Mouse (Mus musculus): ENCODE results near the gene Rpusd1. TPM values are rescaled to one million over a fixed set of nuclear protein-coding genes. Genes with fewer than 3 reads are reported as not detected.

Gene Rpusd1
- polyA plus RNA-seq (2015; fragmentation: Nextera tagmentation; extraction: Ambion mirVana), result 23.2 and 24.1 TPM in 2 replicates

DNA sequence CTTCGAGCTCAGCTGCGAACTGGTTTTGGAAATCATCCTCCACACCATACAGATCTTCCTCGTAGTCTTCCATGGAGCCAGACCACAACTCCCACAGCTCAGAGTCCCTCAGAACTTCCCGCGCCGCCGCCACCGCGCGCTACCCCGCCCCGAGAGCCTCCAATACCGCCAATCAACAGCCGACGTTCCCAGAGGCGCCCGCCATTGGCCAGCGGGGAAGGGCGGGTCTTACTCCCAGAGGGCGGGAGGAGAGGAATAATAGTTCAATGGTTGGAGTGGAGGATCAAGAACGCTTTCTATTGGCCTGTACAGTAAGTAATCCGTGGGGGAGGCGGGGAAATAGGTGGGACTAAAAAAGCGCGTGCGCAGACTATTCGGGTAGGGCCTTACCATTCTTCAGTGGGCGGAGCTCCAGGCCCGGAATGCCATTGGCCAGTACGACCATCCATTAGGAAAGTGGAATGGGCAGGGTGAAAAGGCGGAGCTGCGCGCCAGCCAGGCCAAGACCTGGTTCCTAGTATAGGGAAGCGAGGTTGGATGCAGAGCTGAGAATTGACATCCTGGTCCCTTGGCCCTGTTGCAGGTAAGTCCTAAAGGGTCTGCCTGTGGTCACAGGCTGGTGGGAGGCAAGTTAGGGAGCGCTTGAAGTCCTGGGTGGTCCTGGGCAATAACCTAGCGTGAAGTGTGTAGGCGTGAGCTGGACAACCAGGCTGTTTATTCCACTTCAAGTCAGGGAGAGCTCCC is at the start of gene Rpusd1, which contains the start of gene Chtf18:
Gene Rpusd1, plus strand, starts transcription at position 406 of the 744 bp plus-strand sequence.
Gene Chtf18, minus strand, starts transcription at position 155 of the 744 bp plus-strand sequence.
- H3K4me2 ChIP-seq (replicated peaks), result peak within 1 kb of the TSS; percentile 91
- H3K4me3 ChIP-seq (replicated peaks), result peak within 1 kb of the TSS; percentile 58
- H3K9ac ChIP-seq (replicated peaks), result peak within 1 kb of the TSS; percentile 76
- no peaks in the 10 kb centered on the region for H3K27me3 ChIP-seq
- under 1% methylated on average over 37 of the region's 37 CpGs for WGBS
- peaks cover 29% of the 10 kb centered on the region for H3K4me1 ChIP-seq (replicated peaks)
- peak; percentile 99 for ATAC-seq
- H3K27ac ChIP-seq, result 0 out of 2 replicates have a peak within 1 kb of the TSS, but pooled peaks have one; percentile 6
- H3K9me3 ChIP-seq, result no peaks in the 10 kb centered on the region
- peaks cover 27% of the 10 kb centered on the region for H3K36me3 ChIP-seq

DNA sequence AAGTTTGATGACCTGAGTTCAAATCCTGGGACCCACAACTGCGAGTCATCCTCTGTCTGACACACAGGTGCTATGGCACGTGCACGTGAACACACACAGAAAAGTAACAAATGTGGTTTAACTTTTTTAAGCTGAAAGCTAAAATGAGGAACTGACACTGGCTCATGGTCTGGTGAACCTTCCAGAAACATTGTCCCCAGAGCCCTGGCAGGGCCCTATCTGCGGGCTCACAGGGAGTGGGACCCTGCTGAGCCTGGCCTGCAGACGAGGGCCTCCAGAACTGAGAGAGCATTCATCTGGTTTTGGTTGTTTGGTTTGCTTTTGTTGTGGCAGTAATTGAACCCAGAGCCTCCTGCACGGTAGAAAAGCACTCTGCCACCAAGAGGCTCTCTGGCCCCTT is 49.5 kb upstream of the Rpusd1 start:
- 52% methylated on average over 6 of the region's 6 CpGs for WGBS
- no peak for ATAC-seq
- Histone ChIP-seq H3K9ac (replicated peaks) (no peak overlapping the region), H3K4me3 (replicated peaks) (no peak overlapping the region), H3K4me2 (replicated peaks) (no peak overlapping the region), H3K27ac (no peak overlapping the region), H3K27me3 (no peaks in the 10 kb centered on the region), H3K4me1 (replicated peaks) (peaks cover 20% of the 10 kb centered on the region), H3K9me3 (no peaks in the 10 kb centered on the region), H3K36me3 (no peaks in the 10 kb centered on the region)

GRCm38 (mm10) chr17:25679818-25680217 is 47.7 kb upstream of the Rpusd1 start:
- no peaks in the 10 kb centered on the region for H3K9me3 ChIP-seq
- no peak for ATAC-seq
- H3K4me1 ChIP-seq (replicated peaks), result peaks cover 20% of the 10 kb centered on the region
- H3K4me3 ChIP-seq (replicated peaks), result no peak overlapping the region
- 2% methylated on average over 5 of the region's 5 CpGs for WGBS
- H3K36me3 ChIP-seq, result no peaks in the 10 kb centered on the region
- peak overlapping the region; percentile 27; the same call in 1 of the 2 replicates for H3K4me2 ChIP-seq (replicated peaks)
- no peak overlapping the region for H3K9ac ChIP-seq (replicated peaks)
- H3K27me3 ChIP-seq, result no peaks in the 10 kb centered on the region
- peak overlapping the region; percentile 35; the same call in 1 of the 2 replicates for H3K27ac ChIP-seq

DNA sequence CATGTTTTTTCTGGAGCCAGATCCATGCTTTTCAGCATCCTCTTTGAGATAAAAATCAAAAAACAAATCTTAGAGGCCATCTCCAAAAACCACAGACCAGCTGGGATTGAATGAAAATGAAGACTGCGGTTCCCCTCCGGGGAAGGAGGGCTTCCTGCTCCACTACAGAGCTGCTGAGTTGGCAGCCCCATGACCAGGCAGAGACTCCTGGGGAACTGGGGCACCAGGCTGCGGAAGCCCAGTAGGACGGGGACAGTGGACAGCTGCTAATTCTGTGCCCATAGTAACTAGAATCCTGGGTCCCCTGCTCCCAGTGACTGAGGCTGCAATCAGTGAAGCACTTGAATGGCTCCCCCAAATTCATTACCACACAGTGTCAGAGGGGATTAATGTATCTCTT is 45.8 kb upstream of the Rpusd1 start:
- Histone ChIP-seq H3K9me3 (no peaks in the 10 kb centered on the region), H3K27ac (no peak overlapping the region), H3K9ac (replicated peaks) (no peak overlapping the region), H3K36me3 (no peaks in the 10 kb centered on the region), H3K27me3 (0 out of 2 replicates have a peak, but pooled peaks cover 4% of the 10 kb centered on the region), H3K4me1 (replicated peaks) (peaks cover 20% of the 10 kb centered on the region), H3K4me2 (replicated peaks) (no peak overlapping the region), H3K4me3 (replicated peaks) (no peak overlapping the region)
- no peak for ATAC-seq
- 84% methylated on average over 4 of the region's 4 CpGs for WGBS

DNA sequence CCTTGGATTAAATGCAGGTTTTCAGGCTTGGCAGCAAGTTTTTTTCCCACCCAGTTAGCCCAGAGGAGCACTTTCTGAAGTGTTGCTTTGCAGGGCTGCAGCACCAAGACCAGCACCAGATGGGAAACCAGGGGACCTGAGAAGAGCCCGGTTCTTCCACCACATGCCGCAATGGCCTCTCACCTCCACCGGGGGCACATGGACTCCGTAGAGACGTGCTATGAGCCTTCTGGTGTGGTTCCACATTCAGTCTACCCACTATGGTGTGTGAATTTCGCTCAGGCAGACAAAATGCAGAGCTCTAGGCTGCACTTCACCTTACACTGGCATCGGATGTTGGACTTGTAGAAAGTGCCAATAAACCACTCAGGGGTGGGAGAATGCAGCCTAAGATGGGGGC is 41.1 kb upstream of the Rpusd1 start:
- Histone ChIP-seq H3K4me1 (replicated peaks) (peaks cover 7% of the 10 kb centered on the region), H3K36me3 (no peaks in the 10 kb centered on the region), H3K27ac (no peak overlapping the region), H3K9me3 (no peaks in the 10 kb centered on the region), H3K9ac (replicated peaks) (no peak overlapping the region), H3K4me2 (replicated peaks) (no peak overlapping the region), H3K4me3 (replicated peaks) (no peak overlapping the region), H3K27me3 (0 out of 2 replicates have a peak, but pooled peaks cover 4% of the 10 kb centered on the region)
- no peak for ATAC-seq
- WGBS, result 49% methylated on average over 7 of the region's 7 CpGs

GRCm38 (mm10) chr17:25688922-25689321 is 38.5 kb upstream of the Rpusd1 start:
- 79% methylated on average over 4 of the region's 4 CpGs for WGBS
- H3K9me3 ChIP-seq, result no peaks in the 10 kb centered on the region
- H3K36me3 ChIP-seq, result no peaks in the 10 kb centered on the region
- no peak overlapping the region for H3K4me3 ChIP-seq (replicated peaks)
- H3K4me2 ChIP-seq (replicated peaks), result no peak overlapping the region
- no peak overlapping the region for H3K9ac ChIP-seq (replicated peaks)
- peaks cover 7% of the 10 kb centered on the region for H3K4me1 ChIP-seq (replicated peaks)
- no peak overlapping the region for H3K27ac ChIP-seq
- ATAC-seq, result no peak
- 0 out of 2 replicates have a peak, but pooled peaks cover 4% of the 10 kb centered on the region for H3K27me3 ChIP-seq

DNA sequence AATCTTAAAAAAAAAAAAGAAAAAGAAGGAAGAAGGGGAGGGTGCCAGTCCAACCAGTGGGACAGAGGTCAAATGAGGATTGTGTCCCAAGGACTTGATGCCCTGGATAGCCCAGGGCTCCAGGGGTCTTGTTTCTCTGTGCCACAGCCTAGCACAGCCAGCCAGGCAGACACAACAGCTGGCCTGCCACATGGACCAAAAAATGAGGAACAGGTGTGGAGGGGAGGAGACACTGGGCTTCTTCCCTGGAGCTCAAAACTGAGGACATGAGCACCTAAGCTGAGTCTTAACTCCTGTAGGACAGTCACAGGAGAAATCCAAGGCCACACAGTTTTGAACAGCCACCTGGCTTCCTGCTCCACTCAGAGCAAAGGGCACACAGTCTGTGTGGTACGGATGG is 31.2 kb upstream of the Rpusd1 start:
- H3K9ac ChIP-seq (replicated peaks), result no peak overlapping the region
- ATAC-seq, result no peak
- no peak overlapping the region for H3K27ac ChIP-seq
- 36% methylated on average over 1 of the region's 1 CpGs for WGBS
- no peaks in the 10 kb centered on the region for H3K36me3 ChIP-seq
- H3K27me3 ChIP-seq, result peaks cover 4% of the 10 kb centered on the region; the same call in 1 of the 2 replicates
- H3K9me3 ChIP-seq, result no peaks in the 10 kb centered on the region
- no peak overlapping the region for H3K4me2 ChIP-seq (replicated peaks)
- no peak overlapping the region for H3K4me3 ChIP-seq (replicated peaks)
- no peaks in the 10 kb centered on the region for H3K4me1 ChIP-seq (replicated peaks)

- Histone ChIP-seq H3K9ac (replicated peaks) (no peak overlapping the region), H3K27ac (no peak overlapping the region), H3K4me3 (replicated peaks) (no peak overlapping the region), H3K9me3 (no peaks in the 10 kb centered on the region), H3K4me1 (replicated peaks) (no peaks in the 10 kb centered on the region), H3K4me2 (replicated peaks) (no peak overlapping the region), H3K36me3 (no peaks in the 10 kb centered on the region), H3K27me3 (peaks cover 4% of the 10 kb centered on the region; the same call in 1 of the 2 replicates)
- WGBS, result 9% methylated on average over 7 of the region's 7 CpGs
- ATAC-seq, result peak; percentile 55; the same call in 1 of the 2 replicates
Measured at GRCm38 (mm10) chr17:25698446-25698845, 29.0 kb upstream of the Rpusd1 start.

- Histone ChIP-seq H3K4me1 (replicated peaks) (no peaks in the 10 kb centered on the region), H3K9ac (replicated peaks) (no peak overlapping the region), H3K4me3 (replicated peaks) (no peak overlapping the region), H3K36me3 (no peaks in the 10 kb centered on the region), H3K27ac (no peak overlapping the region), H3K9me3 (no peaks in the 10 kb centered on the region), H3K4me2 (replicated peaks) (no peak overlapping the region), H3K27me3 (peaks cover 4% of the 10 kb centered on the region; the same call in 1 of the 2 replicates)
- 58% methylated on average over 9 of the region's 9 CpGs for WGBS
- ATAC-seq, result no peak
Measured at GRCm38 (mm10) chr17:25700863-25701496, 26.5 kb upstream of the Rpusd1 start.

DNA sequence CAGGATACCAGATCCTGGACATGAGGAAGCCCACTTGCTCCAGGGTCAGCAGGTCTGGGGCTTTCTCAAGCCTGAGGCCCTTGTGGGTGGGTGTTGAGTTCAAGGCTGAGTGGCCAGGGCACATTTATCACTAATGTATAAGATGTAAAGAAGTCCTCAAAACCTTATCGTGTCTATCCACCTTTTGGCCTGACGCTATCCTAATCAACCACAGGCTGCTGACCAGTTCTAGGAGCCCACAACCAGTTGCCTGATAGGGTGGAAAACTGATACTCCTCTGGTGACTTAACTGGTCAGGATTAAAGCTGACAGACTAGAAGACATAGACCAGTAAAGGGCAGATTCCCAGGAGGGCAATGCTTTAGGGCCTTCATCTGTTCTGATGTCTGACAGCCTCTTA is 17.5 kb upstream of the Rpusd1 start:
- no peaks in the 10 kb centered on the region for H3K9me3 ChIP-seq
- no peak overlapping the region for H3K4me2 ChIP-seq (replicated peaks)
- H3K4me3 ChIP-seq (replicated peaks), result no peak overlapping the region
- H3K9ac ChIP-seq (replicated peaks), result no peak overlapping the region
- 94% methylated on average over 2 of the region's 2 CpGs for WGBS
- no peak overlapping the region for H3K27ac ChIP-seq
- no peaks in the 10 kb centered on the region for H3K27me3 ChIP-seq
- no peaks in the 10 kb centered on the region for H3K4me1 ChIP-seq (replicated peaks)
- H3K36me3 ChIP-seq, result no peaks in the 10 kb centered on the region
- no peak for ATAC-seq

DNA sequence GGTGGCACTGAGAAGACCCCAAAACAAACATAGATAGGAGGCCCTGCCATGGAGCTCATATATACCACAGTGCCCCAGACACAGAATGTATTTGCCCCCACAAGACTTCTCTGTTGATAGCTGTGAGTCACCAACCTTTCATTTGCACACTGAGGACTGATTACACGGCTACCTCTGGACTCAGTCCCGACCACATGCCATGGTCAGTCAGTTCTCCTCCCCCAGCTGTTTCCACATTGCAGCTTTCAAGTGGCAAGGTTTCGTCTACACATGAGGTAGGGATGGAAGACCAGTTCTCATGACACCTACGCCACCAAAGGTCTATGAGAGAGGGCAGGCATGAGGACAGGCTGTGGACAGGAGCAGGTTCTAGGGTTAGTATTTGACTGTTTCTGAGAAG is 16.3 kb upstream of the Rpusd1 start:
- no peaks in the 10 kb centered on the region for H3K36me3 ChIP-seq
- H3K9me3 ChIP-seq, result no peaks in the 10 kb centered on the region
- no peak overlapping the region for H3K4me2 ChIP-seq (replicated peaks)
- H3K4me3 ChIP-seq (replicated peaks), result no peak overlapping the region
- no peaks in the 10 kb centered on the region for H3K4me1 ChIP-seq (replicated peaks)
- no peak for ATAC-seq
- H3K9ac ChIP-seq (replicated peaks), result no peak overlapping the region
- H3K27me3 ChIP-seq, result peaks cover 8% of the 10 kb centered on the region
- H3K27ac ChIP-seq, result no peak overlapping the region
- WGBS, result 81% methylated on average over 4 of the region's 4 CpGs

- H3K4me3 ChIP-seq (replicated peaks), result no peak overlapping the region
- no peak for ATAC-seq
- peaks cover 36% of the 10 kb centered on the region for H3K27me3 ChIP-seq
- peaks cover 6% of the 10 kb centered on the region for H3K36me3 ChIP-seq
- peaks cover 14% of the 10 kb centered on the region for H3K4me1 ChIP-seq (replicated peaks)
- H3K9ac ChIP-seq (replicated peaks), result no peak overlapping the region
- H3K4me2 ChIP-seq (replicated peaks), result no peak overlapping the region
- H3K9me3 ChIP-seq, result no peaks in the 10 kb centered on the region
- no peak overlapping the region for H3K27ac ChIP-seq
- 45% methylated on average over 3 of the region's 3 CpGs for WGBS
Measured at GRCm38 (mm10) chr17:25715627-25716026, 11.8 kb upstream of the Rpusd1 start.
